8 mouse cellular contexts compared by ENCODE assay signal in genomic region chr1:126407886-126408285, GRCm38 (mm10).
DNase-seq lines count a peak whose midpoint lies in the region; ATAC-seq and TF ChIP-seq lines count a peak whose summit lies in the region.

No protein-coding gene starts in this region.

- no peaks in the 10 kb centered on the region for H3K79me2 ChIP-seq in heart, adult 2 months (replicated peaks; ENCODE audit: control insufficient read depth, insufficient read depth, low read length)

- H3K4me3 ChIP-seq in heart, adult 2 months, result no peak overlapping the region
- H3K4me3 ChIP-seq in thymus, adult 2 months (ENCODE audit: control insufficient read depth, insufficient read depth, low read length), result no peak overlapping the region
- no peak overlapping the region for H3K4me3 ChIP-seq in midbrain, postnatal 0 days (ENCODE audit: low read depth, low read length)

- no peaks in the 10 kb centered on the region for H3K9me3 ChIP-seq in midbrain, postnatal 0 days (ENCODE audit: low read length)

- no peaks in the 10 kb centered on the region for H3K27me3 ChIP-seq in heart, adult 2 months (ENCODE audit: control insufficient read depth, insufficient read depth, low read length)
- no peaks in the 10 kb centered on the region for H3K27me3 ChIP-seq in thymus, adult 2 months (ENCODE audit: control insufficient read depth, insufficient read depth, low read length)
- no peaks in the 10 kb centered on the region for H3K27me3 ChIP-seq in midbrain, postnatal 0 days (ENCODE audit: insufficient read depth, low read length)

- peak in 1 of 2 experiments; percentile 31 for DNase-seq in heart, adult 2 months
- DNase-seq in heart, postnatal 25 days (ENCODE audit: low spot score), result no peak
- peak; percentile 28 for DNase-seq in thymus, adult 2 months
- DNase-seq in thymus, adult 18-20 months, result no peak
- peak; percentile 72 for DNase-seq in embryo, embryonic 10 days (ENCODE audit: low spot score)
- peak; percentile 71 to 72 for DNase-seq in kidney, postnatal 4 days
- no peak for DNase-seq in midbrain, postnatal 0 days (ENCODE audit: low spot score)

- peak; percentile 74 for TF ChIP-seq CTCF in heart, adult 2 months (IDR thresholded peaks at IDR 0.05)
- no peak for TF ChIP-seq CTCF in thymus, adult 2 months (IDR thresholded peaks at IDR 0.05; ENCODE audit: borderline replicate concordance, control insufficient read depth, extremely low read depth, insufficient read depth, low read length, poor library complexity)
- TF ChIP-seq CTCF in midbrain, postnatal 0 days (IDR thresholded peaks at IDR 0.05), result peak; percentile 62

- no peaks in the 10 kb centered on the region; the same call in 1 of the 2 replicates for H3K4me1 ChIP-seq in heart, adult 2 months (ENCODE audit: control insufficient read depth, insufficient read depth, low read length)
- no peaks in the 10 kb centered on the region for H3K4me1 ChIP-seq in thymus, adult 2 months (replicated peaks; ENCODE audit: control insufficient read depth, insufficient read depth, low read length)
- H3K4me1 ChIP-seq in midbrain, postnatal 0 days (ENCODE audit: insufficient read depth, low read length), result no peaks in the 10 kb centered on the region

- WGBS in heart, adult 2 months, result 20% methylated on average over 4 of the region's 4 CpGs
- WGBS in thymus, adult 2 months, result 3% methylated on average over 4 of the region's 4 CpGs
- WGBS in midbrain, postnatal 0 days, result 27% methylated on average over 4 of the region's 4 CpGs

- intact Hi-C loops in heart, adult 2 months (cut with DNase I), result no loop called here
- intact Hi-C loops in heart, postnatal 25 days (cut with DNase I), result loop anchor here (10.0 kb wide), 1 partner anchor 493 kb away; the partner anchor contains the start of gene Lypd1

- H3K9ac ChIP-seq in heart, adult 2 months (ENCODE audit: low read depth, low read length), result no peak overlapping the region
- H3K9ac ChIP-seq in midbrain, postnatal 0 days (replicated peaks; ENCODE audit: low read length, poor library complexity, severe bottlenecking), result no peak overlapping the region

- no peak overlapping the region for H3K27ac ChIP-seq in heart, adult 2 months
- H3K27ac ChIP-seq in thymus, adult 2 months (ENCODE audit: control insufficient read depth, insufficient read depth, low read length), result no peak overlapping the region
- no peak overlapping the region for H3K27ac ChIP-seq in midbrain, postnatal 0 days (ENCODE audit: low read depth, low read length)

- ATAC-seq in midbrain, postnatal 0 days (ENCODE audit: low FRiP score), result no peak
- no peak for ATAC-seq in erythroblast, adult 5-6 weeks (replicated peaks; ENCODE audit: low FRiP score, poor library complexity, severe bottlenecking)

- no peak overlapping the region for H3K4me2 ChIP-seq in midbrain, postnatal 0 days (ENCODE audit: low read depth, low read length, poor library complexity, severe bottlenecking)

- no peak for TF ChIP-seq POLR2A in heart, adult 2 months (IDR thresholded peaks at IDR 0.05; ENCODE audit: insufficient read depth, low read depth, low read length)
- TF ChIP-seq POLR2A in thymus, adult 2 months (IDR thresholded peaks at IDR 0.05; ENCODE audit: control insufficient read depth, extremely low read depth, insufficient read depth, low read length, poor library complexity), result no peak

- no peak for TF ChIP-seq EP300 in heart, adult 2 months (IDR thresholded peaks at IDR 0.05; ENCODE audit: insufficient read depth, low read depth, low read length)

- no peaks in the 10 kb centered on the region for H3K36me3 ChIP-seq in heart, adult 2 months (ENCODE audit: control insufficient read depth, insufficient read depth, low read length)
- no peaks in the 10 kb centered on the region for H3K36me3 ChIP-seq in thymus, adult 2 months (ENCODE audit: control insufficient read depth, insufficient read depth, low read length)
- no peaks in the 10 kb centered on the region for H3K36me3 ChIP-seq in midbrain, postnatal 0 days (ENCODE audit: insufficient read depth, low read length)

Comparison
In these comparisons a context has a peak if more than half of its experiments do, and no peak if none do; other contexts are left out.
1. DNase-seq: peak in thymus, adult 2 months (single experiment), embryo, embryonic 10 days (single experiment) and kidney, postnatal 4 days (2 of 2); none in heart, postnatal 25 days (single experiment), thymus, adult 18-20 months (0 of 2) and midbrain, postnatal 0 days (single experiment).